Mouse (Mus musculus): Measurements from ENCODE around the gene Ebp. TPM values are rescaled to one million over a fixed set of nuclear protein-coding genes. Genes with fewer than 3 reads are reported as not detected.

Gene Ebp
- polyA plus RNA-seq, 1 experiment = 88.0 TPM

- Histone ChIP-seq H3K27me3 (ENCODE audit: control insufficient read depth, insufficient read depth, low read length) (no peaks in the 10 kb centered on the region), H3K36me3 (ENCODE audit: control insufficient read depth, insufficient read depth, low read length) (peaks cover 6% of the 10 kb centered on the region; the same call in 1 of the 2 replicates), H3K4me3 (ENCODE audit: low read depth, low read length) (no peak overlapping the region), H3K4me1 (ENCODE audit: control insufficient read depth, insufficient read depth, insufficient read length, low read length) (no peaks in the 10 kb centered on the region), H3K27ac (ENCODE audit: insufficient read depth, low read depth, low read length) (no peak overlapping the region)
- no peak for TF ChIP-seq CTCF (IDR thresholded peaks at IDR 0.05; ENCODE audit: extremely low read depth, insufficient read length, insufficient replicate concordance, low read depth, low read length)
- TF ChIP-seq POLR2A (IDR thresholded peaks at IDR 0.05; ENCODE audit: low read depth, low read length) = no peak
- WGBS = 86% methylated on average over 10 of the region's 10 CpGs
These were observed 25.3 kb downstream of the Ebp start for GRCm38 (mm10) chrX:8167716-8168647.

- H3K4me3 ChIP-seq (ENCODE audit: low read depth, low read length) = no peak overlapping the region
- no peaks in the 10 kb centered on the region for H3K4me1 ChIP-seq (ENCODE audit: control insufficient read depth, insufficient read depth, insufficient read length, low read length)
- H3K27me3 ChIP-seq (ENCODE audit: control insufficient read depth, insufficient read depth, low read length) = no peaks in the 10 kb centered on the region
- TF ChIP-seq CTCF (IDR thresholded peaks at IDR 0.05; ENCODE audit: extremely low read depth, insufficient read length, insufficient replicate concordance, low read depth, low read length) = no peak
- no peak for TF ChIP-seq POLR2A (IDR thresholded peaks at IDR 0.05; ENCODE audit: low read depth, low read length)
- 90% methylated on average over 4 of the region's 4 CpGs for WGBS
- H3K27ac ChIP-seq (ENCODE audit: insufficient read depth, low read depth, low read length) = no peak overlapping the region
- H3K36me3 ChIP-seq (ENCODE audit: control insufficient read depth, insufficient read depth, low read length) = peaks cover 3% of the 10 kb centered on the region; the same call in 1 of the 2 replicates
These were observed 28.8 kb downstream of the Ebp start for GRCm38 (mm10) chrX:8164471-8164870.

- TF ChIP-seq POLR2A (IDR thresholded peaks at IDR 0.05; ENCODE audit: low read depth, low read length) (no peak), CTCF (IDR thresholded peaks at IDR 0.05; ENCODE audit: extremely low read depth, insufficient read length, insufficient replicate concordance, low read depth, low read length) (no peak)
- no peak overlapping the region for H3K27ac ChIP-seq (ENCODE audit: insufficient read depth, low read depth, low read length)
- H3K27me3 ChIP-seq (ENCODE audit: control insufficient read depth, insufficient read depth, low read length) = no peaks in the 10 kb centered on the region
- 36% methylated on average over 5 of the region's 5 CpGs for WGBS
- no peaks in the 10 kb centered on the region for H3K4me1 ChIP-seq (ENCODE audit: control insufficient read depth, insufficient read depth, insufficient read length, low read length)
- no peak overlapping the region for H3K4me3 ChIP-seq (ENCODE audit: low read depth, low read length)
- H3K36me3 ChIP-seq (ENCODE audit: control insufficient read depth, insufficient read depth, low read length) = peaks cover 3% of the 10 kb centered on the region; the same call in 1 of the 2 replicates
These were observed 30.2 kb downstream of the Ebp start for GRCm38 (mm10) chrX:8163076-8163475.

GRCm38 (mm10) chrX:8145153-8145991 is 47.9 kb downstream of the Ebp start, which contains the start of gene Rbm3:
Gene Rbm3, minus strand, starts transcription at chrX:8145880.
- TF ChIP-seq CTCF (IDR thresholded peaks at IDR 0.05; ENCODE audit: extremely low read depth, insufficient read length, insufficient replicate concordance, low read depth, low read length) (no peak), POLR2A (IDR thresholded peaks at IDR 0.05; ENCODE audit: low read depth, low read length) (peak; percentile 24; the same call in 1 of the 2 replicates)
- WGBS = 16% methylated on average over 62 of the region's 65 CpGs
- H3K4me1 ChIP-seq (ENCODE audit: control insufficient read depth, insufficient read depth, insufficient read length, low read length) = peaks cover 7% of the 10 kb centered on the region; the same call in 1 of the 2 replicates
- H3K4me3 ChIP-seq (ENCODE audit: low read depth, low read length) = peak within 1 kb of the TSS; percentile 98
- peaks cover 28% of the 10 kb centered on the region for H3K36me3 ChIP-seq (ENCODE audit: control insufficient read depth, insufficient read depth, low read length)
- H3K27ac ChIP-seq (ENCODE audit: insufficient read depth, low read depth, low read length) = peak within 1 kb of the TSS; percentile 99
- H3K27me3 ChIP-seq (ENCODE audit: control insufficient read depth, insufficient read depth, low read length) = no peaks in the 10 kb centered on the region

GRCm38 (mm10) chrX:8143750-8144149 is 49.6 kb downstream of the Ebp start:
- no peak overlapping the region for H3K27ac ChIP-seq (ENCODE audit: insufficient read depth, low read depth, low read length)
- H3K27me3 ChIP-seq (ENCODE audit: control insufficient read depth, insufficient read depth, low read length) = no peaks in the 10 kb centered on the region
- peaks cover 7% of the 10 kb centered on the region; the same call in 1 of the 2 replicates for H3K4me1 ChIP-seq (ENCODE audit: control insufficient read depth, insufficient read depth, insufficient read length, low read length)
- H3K36me3 ChIP-seq (ENCODE audit: control insufficient read depth, insufficient read depth, low read length) = peaks cover 32% of the 10 kb centered on the region
- peak overlapping the region; percentile 98 for H3K4me3 ChIP-seq (ENCODE audit: low read depth, low read length)
- TF ChIP-seq CTCF (IDR thresholded peaks at IDR 0.05; ENCODE audit: extremely low read depth, insufficient read length, insufficient replicate concordance, low read depth, low read length) = no peak
- TF ChIP-seq POLR2A (IDR thresholded peaks at IDR 0.05; ENCODE audit: low read depth, low read length) = no peak
- WGBS = 49% methylated on average over 7 of the region's 7 CpGs

- Histone ChIP-seq H3K36me3 (ENCODE audit: control insufficient read depth, insufficient read depth, low read length) (peaks cover 33% of the 10 kb centered on the region), H3K4me1 (ENCODE audit: control insufficient read depth, insufficient read depth, insufficient read length, low read length) (peaks cover 7% of the 10 kb centered on the region; the same call in 1 of the 2 replicates), H3K27me3 (ENCODE audit: control insufficient read depth, insufficient read depth, low read length) (no peaks in the 10 kb centered on the region), H3K27ac (ENCODE audit: insufficient read depth, low read depth, low read length) (no peak overlapping the region), H3K4me3 (ENCODE audit: low read depth, low read length) (no peak overlapping the region)
- 80% methylated on average over 7 of the region's 7 CpGs for WGBS
- TF ChIP-seq CTCF (IDR thresholded peaks at IDR 0.05; ENCODE audit: extremely low read depth, insufficient read length, insufficient replicate concordance, low read depth, low read length) = no peak
- no peak for TF ChIP-seq POLR2A (IDR thresholded peaks at IDR 0.05; ENCODE audit: low read depth, low read length)
These were observed 50.4 kb downstream of the Ebp start for GRCm38 (mm10) chrX:8142948-8143347.

All from small intestine, adult 2 months (tissue).